Mouse (Mus musculus) mouse trophoblast stem cell (cell line): Measurements from ENCODE around the gene Flt3.

Source experiments
- in situ Hi-C, 2 experiments: fragments of 300-500 bp; cut with MseI, MboI; formaldehyde crosslinking; loops; 2 replicates in 1 of 2; 3 replicates in 1 of 2; pipeline ENCODE4 v1.15.1; 2025

Gene Flt3

GRCm38 (mm10) chr5:147354985-147355384 is 45.3 kb downstream of the Flt3 start:
- in situ Hi-C loops = no loop called here

GRCm38 (mm10) chr5:147354161-147354780 is 46.0 kb downstream of the Flt3 start:
- in situ Hi-C loops = no loop called here

GRCm38 (mm10) chr5:147351931-147352330 is 48.4 kb downstream of the Flt3 start:
- in situ Hi-C loops = no loop called here

- in situ Hi-C loops = no loop called here
These were observed 54.3 kb downstream of the Flt3 start for GRCm38 (mm10) chr5:147345981-147346380.

GRCm38 (mm10) chr5:147343904-147344303 is 56.4 kb downstream of the Flt3 start:
- in situ Hi-C loops = no loop called here

DNA sequence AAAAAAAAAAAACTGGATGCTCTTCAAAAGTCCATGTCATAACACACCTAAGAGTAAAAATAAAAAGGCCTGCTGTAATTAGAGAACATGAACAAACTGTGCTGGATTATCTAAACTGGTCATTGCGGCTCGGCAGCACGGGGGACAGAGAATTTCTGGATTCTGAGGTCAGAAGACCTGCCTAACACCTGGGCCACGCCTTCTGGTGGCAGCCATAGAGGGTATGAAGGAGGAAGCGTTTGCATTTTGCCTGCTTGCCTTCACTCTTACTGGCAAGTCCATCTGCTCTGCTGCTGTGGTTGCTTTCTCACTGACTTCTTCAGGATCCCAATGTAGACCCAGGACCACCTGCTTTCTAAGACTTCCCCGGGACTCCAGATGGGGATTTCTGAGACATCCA is 57.4 kb downstream of the Flt3 start:
- in situ Hi-C loops = no loop called here

DNA sequence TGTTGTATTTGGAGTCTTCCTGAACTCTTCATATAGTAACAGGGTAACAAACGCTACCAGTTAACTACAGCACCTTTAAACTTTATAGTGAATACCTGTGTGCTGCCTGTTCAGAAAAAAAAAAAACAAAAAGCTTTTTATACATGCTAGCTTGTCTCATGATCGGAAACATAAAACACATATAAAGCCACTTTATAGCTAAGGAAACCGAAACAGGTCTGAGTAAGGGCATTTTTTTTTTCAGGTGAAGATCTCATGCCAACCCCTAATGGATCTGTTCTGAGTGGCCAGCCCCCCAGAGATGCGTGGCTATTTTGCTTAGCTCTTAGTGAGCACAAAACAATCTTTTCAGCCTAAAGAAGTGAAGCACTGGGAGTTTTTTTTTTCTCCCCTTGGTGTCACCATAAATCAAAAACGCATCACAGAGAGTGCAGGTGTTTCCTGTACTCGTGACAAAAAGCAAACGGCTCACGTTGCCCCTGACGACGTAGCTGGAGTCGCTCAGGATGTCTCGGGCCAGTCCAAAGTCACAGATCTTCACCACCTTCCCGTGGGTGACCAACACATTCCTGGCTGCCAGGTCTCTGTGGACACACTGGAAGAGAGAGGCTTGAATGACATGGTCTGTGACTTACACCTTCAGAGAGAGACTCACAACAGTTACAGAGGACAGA is 59.4 kb downstream of the Flt3 start:
- in situ Hi-C loops = no loop called here

DNA sequence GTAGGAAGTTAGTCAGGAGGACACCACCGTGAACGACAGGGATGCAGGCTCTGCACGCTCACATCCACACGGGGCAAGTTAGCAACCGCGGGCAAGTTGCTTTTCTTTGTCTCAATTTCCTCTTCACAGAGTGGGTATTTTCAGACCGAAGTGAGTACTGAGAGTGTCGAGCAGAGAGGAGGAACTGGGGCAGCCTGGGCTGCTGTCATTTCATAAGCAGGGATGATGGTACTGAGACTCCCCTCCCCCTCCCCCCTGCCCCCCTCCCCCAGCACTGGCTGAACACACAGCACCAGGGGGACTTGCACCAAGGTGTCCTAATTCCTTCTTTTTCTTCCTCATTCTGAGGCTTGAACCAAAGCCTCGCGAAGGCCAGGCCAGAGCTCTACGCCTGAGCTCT is 60.7 kb downstream of the Flt3 start:
- in situ Hi-C loops = no loop called here

DNA sequence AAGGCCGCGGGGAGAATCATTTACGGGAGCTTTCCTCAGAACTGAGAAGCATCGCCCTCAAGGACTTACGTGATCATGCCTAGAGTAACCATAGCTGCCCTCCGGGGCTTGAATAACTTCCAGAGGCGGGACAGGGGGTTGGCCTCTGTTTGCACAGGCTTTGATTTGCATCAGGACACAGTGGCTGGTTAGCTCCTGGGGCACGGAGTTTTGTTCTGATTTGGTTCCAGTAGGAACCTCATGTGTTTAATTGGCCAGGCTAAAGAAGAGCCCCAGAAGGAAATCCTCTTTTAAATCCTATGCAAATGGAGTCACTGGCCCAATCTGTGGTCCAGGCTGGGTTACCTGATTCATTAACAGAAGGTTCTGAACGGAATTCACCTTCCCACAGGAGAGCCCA is 61.3 kb downstream of the Flt3 start:
- in situ Hi-C loops = no loop called here

GRCm38 (mm10) chr5:147332711-147333110 is 67.6 kb downstream of the Flt3 start:
- in situ Hi-C loops = no loop called here

DNA sequence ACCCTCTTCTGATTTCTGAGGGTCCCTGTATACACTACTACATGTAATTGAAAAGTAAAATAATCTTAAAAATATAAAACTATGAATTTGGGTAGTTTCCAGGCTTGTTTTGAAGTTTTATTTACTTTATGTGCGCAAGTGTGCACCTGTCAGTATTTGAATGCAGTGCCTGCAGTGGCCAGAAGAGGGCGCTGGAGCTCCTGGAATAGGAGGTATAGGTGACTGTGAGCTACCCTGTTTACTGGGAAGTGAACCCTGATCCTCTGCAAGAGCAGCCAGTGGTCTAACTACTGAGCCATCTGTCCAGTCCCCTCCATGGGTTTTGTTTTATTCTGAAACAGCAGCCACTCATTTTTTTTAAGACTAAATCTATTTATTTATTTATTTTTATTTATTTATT is 68.7 kb downstream of the Flt3 start:
- in situ Hi-C loops = no loop called here

GRCm38 (mm10) chr5:147329946-147330345 is 70.3 kb downstream of the Flt3 start:
- in situ Hi-C loops = no loop called here

- in situ Hi-C loops = no loop called here
These were observed 72.7 kb downstream of the Flt3 start for GRCm38 (mm10) chr5:147327636-147328035.

GRCm38 (mm10) chr5:147325931-147326330 is 74.4 kb downstream of the Flt3 start:
- in situ Hi-C loops = no loop called here

- in situ Hi-C loops = loop anchor here (25.0 kb wide), 2 partner anchors 411 to 611 kb away; no protein-coding TSS in a partner anchor
These were observed 76.9 kb downstream of the Flt3 start for GRCm38 (mm10) chr5:147323237-147323917.

DNA sequence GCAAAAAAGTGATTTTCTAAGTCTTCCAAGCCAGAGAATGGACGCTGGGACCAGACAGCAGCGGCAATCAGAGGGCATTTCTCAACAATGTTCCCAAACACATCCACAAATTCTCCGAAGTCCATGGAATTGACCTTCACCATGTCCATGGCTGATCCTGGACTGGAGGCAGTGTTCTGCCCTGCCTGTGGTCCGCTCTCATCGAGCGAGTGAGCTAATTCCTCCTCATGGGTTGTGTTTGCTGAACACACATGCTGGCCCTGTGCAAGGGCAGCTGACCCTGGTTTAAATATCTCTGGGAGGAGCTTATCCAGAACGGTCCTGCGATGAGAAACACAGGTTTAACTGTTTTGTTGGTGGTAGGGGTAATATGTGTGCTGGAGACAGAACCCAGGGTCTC is 78.1 kb downstream of the Flt3 start, which contains the start of gene Urad:
Gene Urad, minus strand, starts transcription at position 258 of the 400 bp plus-strand sequence.
- in situ Hi-C loops = loop anchor here (25.0 kb wide), 2 partner anchors 410 to 610 kb away; no protein-coding TSS in a partner anchor

GRCm38 (mm10) chr5:147319653-147320052 is 80.6 kb downstream of the Flt3 start:
- in situ Hi-C loops = loop anchor here (10.0 to 25.0 kb wide), 3 partner anchors 405 to 607 kb away; no protein-coding TSS in a partner anchor

GRCm38 (mm10) chr5:147317991-147318390 is 82.3 kb downstream of the Flt3 start:
- in situ Hi-C loops = loop anchor here (10.0 to 25.0 kb wide), 3 partner anchors 403 to 606 kb away; no protein-coding TSS in a partner anchor

- in situ Hi-C loops = loop anchor here (10.0 to 25.0 kb wide), 3 partner anchors 403 to 605 kb away; no protein-coding TSS in a partner anchor
These were observed 83.0 kb downstream of the Flt3 start for GRCm38 (mm10) chr5:147317321-147317720.

DNA sequence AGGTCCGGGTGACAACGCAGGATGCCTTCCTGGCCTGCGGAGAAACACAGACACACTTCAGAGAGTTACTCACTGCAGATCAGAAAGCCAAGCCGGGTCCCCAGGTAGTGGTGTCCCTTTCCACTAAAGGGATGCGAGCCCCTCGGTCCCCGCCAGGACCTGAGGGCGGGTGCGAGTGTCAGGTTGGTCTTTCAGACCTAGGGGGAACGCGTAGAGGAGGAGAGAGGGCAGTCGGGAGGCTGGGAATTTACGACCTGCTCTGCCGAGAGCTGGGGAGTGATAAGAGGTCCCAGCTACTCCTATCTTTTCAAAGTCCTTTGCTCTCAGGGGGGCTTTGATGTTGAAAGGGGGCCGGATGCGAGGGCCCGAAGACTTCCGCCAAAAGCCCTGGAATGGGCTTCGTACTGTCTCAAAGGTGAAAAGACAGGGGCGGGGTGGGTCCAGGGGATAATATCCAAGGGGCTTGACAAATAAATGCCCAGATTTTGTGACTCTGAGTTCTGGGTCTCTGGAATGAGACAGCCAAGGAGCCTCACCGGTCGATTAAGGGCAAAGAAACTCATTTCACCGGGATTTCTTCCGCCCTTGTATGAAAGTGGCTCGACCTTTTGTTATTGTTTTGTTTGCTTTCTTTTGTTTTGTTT is 84.7 kb downstream of the Flt3 start:
- in situ Hi-C loops = loop anchor here (10.0 to 25.0 kb wide), 3 partner anchors 401 to 603 kb away; no protein-coding TSS in a partner anchor

DNA sequence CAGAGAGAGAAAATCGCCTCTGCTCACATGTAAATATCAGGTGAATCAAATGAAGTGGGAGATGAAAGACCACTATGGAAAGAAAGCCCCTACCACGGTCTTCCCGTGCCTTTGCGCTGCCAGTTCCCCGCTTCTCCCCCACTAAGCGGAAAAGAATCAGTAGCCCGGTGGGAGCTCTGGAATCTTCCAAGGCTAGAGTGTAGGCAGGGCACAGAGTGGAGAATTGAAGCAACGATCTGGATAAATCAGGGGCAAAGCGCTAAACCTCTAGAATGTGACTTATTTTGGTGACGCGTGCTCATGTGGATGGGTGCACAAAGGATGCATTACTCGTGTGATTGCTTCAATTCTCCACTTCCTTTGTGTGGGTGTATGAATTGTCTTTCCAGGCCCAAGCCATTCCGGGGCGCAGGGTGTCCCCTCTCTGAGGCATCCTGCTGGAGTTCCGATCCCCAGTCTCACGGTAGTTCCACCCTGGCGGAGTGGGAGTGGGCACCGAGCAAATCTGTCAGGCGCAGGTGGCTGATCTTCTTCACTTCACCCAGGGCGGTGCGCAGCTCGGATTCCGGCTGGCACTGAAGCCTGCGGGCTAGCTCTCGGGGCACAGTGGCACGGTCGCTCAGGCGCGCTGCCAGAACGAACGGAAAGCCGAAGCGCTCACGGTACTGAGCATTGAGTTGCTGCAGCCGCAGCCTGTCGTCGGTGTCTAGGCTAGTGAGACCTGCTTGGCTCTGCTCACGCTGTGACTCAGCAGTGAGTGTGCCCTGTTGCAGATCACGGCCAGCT is 85.5 kb downstream of the Flt3 start:
- in situ Hi-C loops = loop anchor here (10.0 to 25.0 kb wide), 3 partner anchors 400 to 603 kb away; no protein-coding TSS in a partner anchor
